9 mouse cellular contexts compared by ENCODE assay signal in genomic region chr13:114456224-114456623, GRCm38 (mm10). TPM values are rescaled to one million over a fixed set of nuclear protein-coding genes. Genes with fewer than 3 reads are reported as not detected.
A peak's percentile ranks its signal among the peaks of the same experiment; 100 is the strongest.
DNase-seq lines count a peak whose midpoint lies in the region; ATAC-seq and TF ChIP-seq lines count a peak whose summit lies in the region.
"Had no signal": no experiment of that assay in that cellular context is flagged by ENCODE, and none has a peak within 500 bp of the region (broad histone marks: within the 10 kb centered on the region; RNA-seq: fewer than 3 reads in every experiment).

No protein-coding gene starts in this region.

- 0 out of 2 replicates have a peak, but pooled peaks have one; percentile 4 for ATAC-seq in intestine, embryonic 16.5 days
- ATAC-seq in liver, postnatal 0 days, result no peak
- ATAC-seq: Patski had no signal

- peak; percentile 18 to 25 for DNase-seq in layer of hippocampus, postnatal 10 days (ENCODE audit: low spot score in 2 of 2)
- no peak for DNase-seq in layer of hippocampus, postnatal 14 days (ENCODE audit: low spot score in 2 of 2)
- peak; percentile 76 for DNase-seq in brain, embryonic 14.5 days (ENCODE audit: low read depth)
- DNase-seq in gastrocnemius, postnatal 10 days, result peak; percentile 32
- peak; percentile 20 for DNase-seq in liver, postnatal 0 days
- DNase-seq in retina, embryonic 14.5 days (ENCODE audit: low spot score), result peak; percentile 63
- DNase-seq in c-Kit-positive CD71-positive TER-119-positive erythroid progenitor cells, embryonic 14.5 days (ENCODE audit: low spot score), result no peak

- TF ChIP-seq CTCF in brain, embryonic 14.5 days (IDR thresholded peaks at IDR 0.05; ENCODE audit: borderline replicate concordance, extremely low read depth, insufficient read depth, insufficient read length), result peak; percentile 37; the same call in 1 of the 2 replicates
- peak; percentile 35; the same call in 1 of the 2 replicates for TF ChIP-seq CTCF in liver, postnatal 0 days (IDR thresholded peaks at IDR 0.05; ENCODE audit: low read depth)

- peak overlapping the region; percentile 64 for H3K4me3 ChIP-seq in intestine, embryonic 16.5 days (ENCODE audit: low read length)
- peak overlapping the region; percentile 64 for H3K4me3 ChIP-seq in liver, postnatal 0 days (ENCODE audit: low read depth, low read length)

- H3K36me3 ChIP-seq in intestine, embryonic 16.5 days (ENCODE audit: control insufficient read depth, insufficient read depth, low read length), result no peaks in the 10 kb centered on the region
- no peaks in the 10 kb centered on the region for H3K36me3 ChIP-seq in liver, postnatal 0 days (replicated peaks; ENCODE audit: insufficient read depth, low read length)

- peaks cover 19% of the 10 kb centered on the region for H3K4me1 ChIP-seq in intestine, embryonic 16.5 days (ENCODE audit: control insufficient read depth, insufficient read depth, low read length)
- peaks cover 3% of the 10 kb centered on the region for H3K4me1 ChIP-seq in liver, postnatal 0 days (ENCODE audit: insufficient read depth)

- no peak for TF ChIP-seq POLR2A in brain, embryonic 14.5 days (IDR thresholded peaks at IDR 0.05; ENCODE audit: borderline replicate concordance, extremely low read depth, insufficient read depth, insufficient read length, poor library complexity, severe bottlenecking)

- H3K9ac ChIP-seq in intestine, embryonic 16.5 days (ENCODE audit: low read depth, low read length), result 0 out of 2 replicates have a peak overlapping the region, but pooled peaks have one; percentile 3
- no peak overlapping the region for H3K9ac ChIP-seq in liver, postnatal 0 days (replicated peaks)

- TF ChIP-seq EP300 in liver, postnatal 0 days (IDR thresholded peaks at IDR 0.05; ENCODE audit: low read depth), result no peak

- 2% methylated on average over 14 of the region's 14 CpGs for WGBS in intestine, embryonic 16.5 days
- 9% methylated on average over 14 of the region's 14 CpGs for WGBS in liver, postnatal 0 days (ENCODE audit: insufficient replicate concordance)

- H3K9me3 ChIP-seq in intestine, embryonic 16.5 days (ENCODE audit: control insufficient read depth, low read length), result no peaks in the 10 kb centered on the region; the same call in 1 of the 2 replicates
- H3K9me3 ChIP-seq in liver, postnatal 0 days (ENCODE audit: low read length), result no peaks in the 10 kb centered on the region

- H3K27me3 ChIP-seq in intestine, embryonic 16.5 days (replicated peaks; ENCODE audit: control insufficient read depth, insufficient read depth, low read length), result peaks cover 42% of the 10 kb centered on the region
- H3K27me3 ChIP-seq in liver, postnatal 0 days (ENCODE audit: insufficient read depth, low read length), result peaks cover 54% of the 10 kb centered on the region
- H3K27me3 ChIP-seq: Patski had no signal

- H3K27ac ChIP-seq in intestine, embryonic 16.5 days (ENCODE audit: low read length), result no peak overlapping the region
- H3K27ac ChIP-seq in liver, postnatal 0 days (ENCODE audit: low read depth), result no peak overlapping the region

- H3K4me2 ChIP-seq in intestine, embryonic 16.5 days (ENCODE audit: low read depth, low read length), result peak overlapping the region; percentile 81
- peak overlapping the region; percentile 83 for H3K4me2 ChIP-seq in liver, postnatal 0 days (ENCODE audit: low read depth, low read length)

RNA-seq across cellular contexts. Expression of gene Fst, which starts 2.5 kb away (rescaled TPM):
- 1 to 10 TPM; 3.0 to 4.8 TPM for total RNA-seq in layer of hippocampus, postnatal 10 days (2021)
- 1 to 10 TPM in 1 of 2 experiments, under 1 TPM in 1; 0.74 to 1.1 TPM for total RNA-seq in layer of hippocampus, postnatal 14 days (2021)
- 6.8 and 7.6 TPM in 2 replicates for polyA plus RNA-seq in brain, embryonic 14.5 days (2012; rRNA removed)
- 10 to 100 TPM; 21.9 to 22.6 TPM for total RNA-seq in gastrocnemius, postnatal 10 days (2021)
- 4.3 and 10.8 TPM in 2 replicates for polyA plus RNA-seq in intestine, embryonic 16.5 days (2015; fragmentation: Nextera tagmentation; extraction: Ambion mirVana)
- 6.4 and 9.2 TPM in 2 replicates for polyA plus RNA-seq in liver, postnatal 0 days (2015; fragmentation: Nextera tagmentation; extraction: Ambion mirVana)

Comparison
In these comparisons a context has a peak if more than half of its experiments do, and no peak if none do; other contexts are left out.
1. DNase-seq: peak in layer of hippocampus, postnatal 10 days (2 of 2), brain, embryonic 14.5 days (single experiment), gastrocnemius, postnatal 10 days (single experiment), liver, postnatal 0 days (single experiment) and retina, embryonic 14.5 days (single experiment); none in layer of hippocampus, postnatal 14 days (0 of 2) and c-Kit-positive CD71-positive TER-119-positive erythroid progenitor cells, embryonic 14.5 days (single experiment).